Mouse (Mus musculus) cortical plate, adult 2 months (tissue): ENCODE measurements around the gene Trmt2a.

Experiments used
- CTCF ChIP-seq: fragments of 200-500 bp; IDR thresholded peaks from 2 replicates; pipeline ENCODE4 v1.5.1; 2011; ENCODE audit warnings: mild to moderate bottlenecking, control low read depth, low read length; ENCODE audit not compliant: insufficient read depth; ENCODE audit errors: extremely low read depth
- POLR2A ChIP-seq: fragments of 200-500 bp; IDR thresholded peaks from 2 replicates; pipeline ENCODE4 v1.6.1; 2011; ENCODE audit warnings: mild to moderate bottlenecking, low read length, control low read depth; ENCODE audit not compliant: insufficient read depth; ENCODE audit errors: extremely low read depth

- TF ChIP-seq CTCF = no peak
- TF ChIP-seq POLR2A = no peak
Measured at GRCm38 (mm10) chr16:18222188-18222587, 26.3 kb upstream of the Trmt2a start.
